Mouse (Mus musculus): ENCODE measurements around the gene Hoxb3.

The Hoxb3 gene

GRCm38 (mm10) chr11:96353522-96353841 lies 30.4 kb downstream of the Hoxb3 start:
- DNase-seq (ENCODE audit: low spot score): no peak

- DNase-seq (ENCODE audit: low spot score): no peak
Observed at GRCm38 (mm10) chr11:96353939-96354338, 30.8 kb downstream of the Hoxb3 start.

- DNase-seq (ENCODE audit: low spot score): no peak
Observed at GRCm38 (mm10) chr11:96354376-96354775, 31.2 kb downstream of the Hoxb3 start.

GRCm38 (mm10) chr11:96354801-96355311 lies 31.7 kb downstream of the Hoxb3 start:
- no peak for DNase-seq (ENCODE audit: low spot score)

- no peak for DNase-seq (ENCODE audit: low spot score)
Observed at GRCm38 (mm10) chr11:96363807-96364206, 40.7 kb downstream of the Hoxb3 start.

GRCm38 (mm10) chr11:96365441-96366091 lies 42.4 kb downstream of the Hoxb3 start, which contains the start of gene Hoxb1:
Gene Hoxb1 (plus strand): TSS chr11:96365752.
- no peak for DNase-seq (ENCODE audit: low spot score)

GRCm38 (mm10) chr11:96366092-96367041 lies 43.2 kb downstream of the Hoxb3 start:
- DNase-seq (ENCODE audit: low spot score): no peak

GRCm38 (mm10) chr11:96367141-96367540 lies 44.0 kb downstream of the Hoxb3 start:
- no peak for DNase-seq (ENCODE audit: low spot score)

GRCm38 (mm10) chr11:96368686-96369085 lies 45.6 kb downstream of the Hoxb3 start:
- DNase-seq (ENCODE audit: low spot score): no peak

GRCm38 (mm10) chr11:96369140-96369539 lies 46.0 kb downstream of the Hoxb3 start:
- DNase-seq (ENCODE audit: low spot score): no peak

- no peak for DNase-seq (ENCODE audit: low spot score)
Observed at GRCm38 (mm10) chr11:96371726-96372125, 48.6 kb downstream of the Hoxb3 start.

GRCm38 (mm10) chr11:96372519-96372918 lies 49.4 kb downstream of the Hoxb3 start:
- no peak for DNase-seq (ENCODE audit: low spot score)

- DNase-seq (ENCODE audit: low spot score): no peak
Observed at GRCm38 (mm10) chr11:96374810-96375209, 51.7 kb downstream of the Hoxb3 start.

- DNase-seq (ENCODE audit: low spot score): no peak
Observed at GRCm38 (mm10) chr11:96383381-96383780, 60.3 kb downstream of the Hoxb3 start.

GRCm38 (mm10) chr11:96387635-96388034 lies 64.5 kb downstream of the Hoxb3 start:
- DNase-seq (ENCODE audit: low spot score): no peak

GRCm38 (mm10) chr11:96396772-96397626 lies 73.9 kb downstream of the Hoxb3 start:
- peak; percentile 24 for DNase-seq (ENCODE audit: low spot score)

Measured in lung, postnatal 25 days (tissue).